Mouse (Mus musculus) CD4-positive, CD25-positive, alpha-beta regulatory T cell, adult 2 months (primary cell): ENCODE measurements around the gene Nepro.

ENCODE experiments used
- DNase-seq: peaks from one replicate; pipeline ENCODE4 v3.0.0-alpha.2; 2012; ENCODE audit warnings: low read depth, low spot score

Gene Nepro

DNA sequence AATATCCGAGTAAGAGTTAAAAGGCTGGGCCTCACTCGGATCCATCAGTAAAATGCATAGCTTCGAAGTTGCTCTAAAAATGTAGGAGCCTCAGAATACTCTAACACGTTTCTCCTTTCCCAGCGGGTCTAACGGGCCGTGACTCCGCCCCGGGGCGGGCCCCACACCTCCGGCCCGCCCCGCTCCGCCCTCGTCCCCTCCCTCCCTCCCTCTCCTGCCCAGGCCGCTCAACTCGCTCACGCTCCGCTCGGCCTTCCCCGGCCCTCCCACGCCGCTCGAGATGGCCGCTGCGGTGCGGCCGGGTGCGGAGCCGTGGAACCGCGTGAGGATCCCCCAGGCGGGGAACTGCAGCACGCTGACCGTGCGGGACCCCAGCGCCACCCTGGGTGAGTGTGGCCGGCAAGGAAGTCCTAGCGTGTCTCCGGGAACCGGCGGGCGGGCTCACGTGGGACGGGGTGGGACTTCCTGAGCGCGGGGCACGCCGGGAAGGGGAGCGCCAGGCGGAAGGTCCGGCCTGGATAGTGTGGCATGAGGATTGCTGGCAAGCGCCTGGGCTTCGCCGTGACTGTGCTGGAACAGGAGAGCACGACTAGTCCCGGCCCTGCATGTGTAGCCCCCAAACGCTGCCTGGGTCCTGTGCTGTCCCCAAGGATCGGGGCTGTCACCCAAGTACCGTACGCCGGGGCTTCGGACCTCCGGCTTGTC lies at the start of gene Nepro:
Gene Nepro (plus strand): TSS at position 219 of the 705 bp plus-strand sequence.
- peak; percentile 88 for DNase-seq

GRCm38 (mm10) chr16:44676357-44676756 lies 47.7 kb upstream of the Nepro start:
- DNase-seq, result no peak

DNA sequence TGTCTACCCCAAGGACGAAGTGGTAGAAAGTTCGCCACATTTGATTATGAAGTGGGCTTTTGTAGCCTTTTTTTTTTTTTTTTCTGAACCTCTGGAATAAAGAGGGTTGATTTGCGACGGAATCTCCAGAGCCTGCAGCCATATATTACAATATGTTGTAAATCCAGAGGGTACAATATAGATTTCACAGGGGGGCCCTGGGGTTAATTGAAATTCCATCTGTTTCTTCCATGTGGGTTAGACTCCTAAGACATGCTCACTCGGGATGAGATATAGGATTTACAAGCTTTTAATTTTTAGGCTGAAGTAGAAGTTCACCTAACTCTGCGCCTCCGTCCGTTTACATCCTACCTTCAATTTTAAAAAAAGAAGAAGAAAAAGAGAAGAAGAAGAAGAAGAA lies 45.0 kb upstream of the Nepro start:
- no peak for DNase-seq

DNA sequence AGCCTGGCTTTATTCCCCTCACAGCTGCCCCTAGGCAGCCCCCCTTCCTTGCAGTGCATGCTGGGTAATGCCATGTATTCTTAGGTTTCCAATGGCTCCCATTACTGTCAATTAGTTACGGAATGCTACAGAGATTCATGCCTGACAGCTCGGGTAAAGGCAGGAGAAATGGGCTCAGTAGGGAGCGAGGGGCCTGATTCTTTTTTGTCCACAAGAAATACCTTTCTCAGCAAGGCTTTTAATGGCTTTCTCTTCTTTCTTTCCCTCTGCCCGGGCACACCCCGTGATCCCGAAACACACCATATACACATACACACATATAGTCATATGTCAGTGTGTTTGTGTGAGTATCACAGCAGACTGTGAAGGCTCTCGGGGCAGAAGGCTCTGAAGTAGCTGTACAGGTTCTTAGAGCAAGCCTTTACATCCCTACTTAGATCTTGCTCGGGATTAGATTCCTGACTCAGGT lies 44.6 kb upstream of the Nepro start:
- DNase-seq, result no peak

GRCm38 (mm10) chr16:44680756-44681498 lies 43.2 kb upstream of the Nepro start:
- no peak for DNase-seq

DNA sequence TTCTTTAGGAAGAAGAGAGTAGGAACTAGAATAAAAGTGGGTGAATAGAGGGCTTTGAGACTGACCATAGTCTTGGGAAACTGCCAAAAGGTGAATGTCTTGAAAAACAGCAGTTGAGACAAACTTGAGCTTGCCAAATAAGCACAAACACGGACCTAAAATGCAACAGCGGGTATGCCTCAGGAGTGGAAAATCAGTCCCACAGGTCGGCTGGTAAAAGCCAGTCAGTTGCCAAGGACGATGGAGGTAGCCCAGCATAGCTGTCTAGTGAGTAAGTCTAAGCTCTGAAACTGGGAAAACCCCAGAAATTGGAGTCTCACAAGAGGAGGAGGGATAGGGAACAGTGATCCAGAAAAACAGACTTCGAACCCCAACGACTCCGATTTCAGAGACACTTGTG lies 39.5 kb upstream of the Nepro start:
- no peak for DNase-seq

DNA sequence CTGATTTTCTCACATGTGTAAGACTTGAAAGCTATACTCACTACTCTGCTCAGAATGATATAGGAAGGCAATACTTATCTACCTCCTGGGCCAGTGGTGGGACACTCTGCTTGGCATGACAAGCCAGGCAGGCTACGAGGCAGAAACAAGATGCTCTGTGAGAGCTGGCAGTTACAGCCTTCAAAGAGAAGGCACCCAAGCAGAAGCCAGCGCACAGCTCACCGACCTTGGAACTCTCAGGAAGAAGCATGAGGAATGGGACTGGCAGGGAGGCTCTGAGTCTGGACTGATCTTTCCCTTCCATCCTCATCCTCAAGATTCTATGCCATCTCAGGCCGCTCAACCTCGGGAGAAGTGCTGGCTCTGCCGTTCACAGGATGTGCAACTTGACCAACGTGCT lies 38.7 kb upstream of the Nepro start:
- no peak for DNase-seq

DNA sequence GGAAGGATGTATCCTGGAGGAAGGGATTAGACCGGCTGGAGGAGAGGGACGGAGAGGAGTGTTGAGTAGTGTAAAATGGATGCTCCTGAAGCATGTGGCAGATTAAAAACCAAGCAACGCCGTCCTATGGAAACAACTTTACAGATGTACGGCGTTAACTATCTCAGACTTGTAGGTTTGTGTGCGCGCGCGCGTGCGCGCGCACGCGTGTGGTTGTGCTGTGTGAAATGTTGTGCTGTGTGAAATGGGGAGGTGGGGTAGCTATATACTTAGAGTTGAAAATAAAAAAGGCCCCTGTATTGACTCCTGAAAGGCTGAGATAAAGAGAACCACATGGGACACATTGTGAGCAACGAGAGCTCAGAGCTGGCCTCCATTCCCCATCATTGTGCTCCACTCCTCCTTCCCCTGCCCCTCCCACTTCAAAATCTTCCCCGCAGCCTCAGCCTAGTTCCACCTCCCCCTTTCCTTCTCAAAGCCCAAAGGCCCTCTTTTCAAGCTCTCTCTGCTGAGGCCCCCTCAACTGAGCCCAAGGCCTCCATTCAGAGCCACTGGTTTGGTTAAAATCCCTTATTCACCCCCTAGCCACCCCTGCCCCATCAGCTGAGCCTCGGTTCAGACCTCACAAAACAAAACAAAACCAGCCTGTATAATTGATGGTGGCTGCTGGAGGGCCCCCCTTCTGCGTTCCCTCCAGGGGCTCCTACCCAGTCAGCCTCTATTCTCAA lies 36.9 kb upstream of the Nepro start:
- DNase-seq, result no peak

GRCm38 (mm10) chr16:44687719-44688420 lies 36.2 kb upstream of the Nepro start:
- peak; percentile 20 for DNase-seq

GRCm38 (mm10) chr16:44688507-44688906 lies 35.6 kb upstream of the Nepro start:
- no peak for DNase-seq

GRCm38 (mm10) chr16:44690501-44690900 lies 33.6 kb upstream of the Nepro start:
- DNase-seq, result no peak

DNA sequence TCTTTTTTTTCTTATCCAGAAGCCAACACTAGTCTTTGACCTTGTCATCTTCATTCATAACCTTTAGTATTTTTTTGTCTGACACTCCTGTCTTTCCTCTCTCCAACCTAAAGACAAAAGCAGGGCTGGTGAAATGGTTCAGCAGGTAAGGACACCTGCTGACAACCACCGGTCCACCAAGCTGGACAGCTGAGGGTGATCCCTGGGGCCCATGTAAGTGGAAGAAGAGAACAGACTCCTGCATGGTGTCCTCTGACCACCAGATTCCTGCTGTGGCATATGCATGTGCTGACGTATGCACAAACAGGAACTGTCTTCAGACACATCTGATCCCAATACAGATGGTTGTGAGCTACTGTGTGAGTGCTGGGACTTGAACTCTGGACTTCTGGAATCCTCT lies 33.0 kb upstream of the Nepro start:
- no peak for DNase-seq

DNA sequence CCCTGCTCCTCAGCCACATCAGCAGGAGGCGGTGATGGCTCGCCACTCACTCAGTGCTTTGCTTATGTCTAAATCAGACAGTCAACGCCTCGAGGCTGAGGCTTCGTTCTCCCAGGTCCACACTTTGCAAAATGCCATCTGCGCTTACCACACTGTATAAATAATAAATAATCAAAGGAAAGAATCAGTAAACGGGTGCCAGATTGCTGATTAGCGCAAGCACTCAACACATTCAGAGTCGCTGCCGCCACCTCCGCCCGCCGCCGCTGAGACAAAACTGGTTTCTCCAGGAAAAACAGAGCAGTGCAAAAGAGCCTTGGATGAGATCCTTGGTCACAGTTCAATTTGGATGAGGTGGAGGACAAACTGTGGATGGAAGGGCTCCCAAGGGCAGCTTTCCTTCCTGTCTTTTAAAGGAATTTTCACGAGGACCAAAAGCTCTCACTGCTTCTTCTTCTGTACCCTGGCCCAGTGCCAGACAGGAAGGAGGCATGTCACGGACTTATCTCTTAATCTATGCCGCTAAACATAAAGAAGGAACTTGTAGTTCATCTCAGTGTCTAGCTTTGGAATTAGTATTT lies 32.5 kb upstream of the Nepro start:
- peak; percentile 84 for DNase-seq

- DNase-seq, result no peak
These were observed 31.6 kb upstream of the Nepro start for GRCm38 (mm10) chr16:44692541-44692940.

- DNase-seq, result peak; percentile 25
These were observed 30.4 kb upstream of the Nepro start for GRCm38 (mm10) chr16:44693695-44694094.

DNA sequence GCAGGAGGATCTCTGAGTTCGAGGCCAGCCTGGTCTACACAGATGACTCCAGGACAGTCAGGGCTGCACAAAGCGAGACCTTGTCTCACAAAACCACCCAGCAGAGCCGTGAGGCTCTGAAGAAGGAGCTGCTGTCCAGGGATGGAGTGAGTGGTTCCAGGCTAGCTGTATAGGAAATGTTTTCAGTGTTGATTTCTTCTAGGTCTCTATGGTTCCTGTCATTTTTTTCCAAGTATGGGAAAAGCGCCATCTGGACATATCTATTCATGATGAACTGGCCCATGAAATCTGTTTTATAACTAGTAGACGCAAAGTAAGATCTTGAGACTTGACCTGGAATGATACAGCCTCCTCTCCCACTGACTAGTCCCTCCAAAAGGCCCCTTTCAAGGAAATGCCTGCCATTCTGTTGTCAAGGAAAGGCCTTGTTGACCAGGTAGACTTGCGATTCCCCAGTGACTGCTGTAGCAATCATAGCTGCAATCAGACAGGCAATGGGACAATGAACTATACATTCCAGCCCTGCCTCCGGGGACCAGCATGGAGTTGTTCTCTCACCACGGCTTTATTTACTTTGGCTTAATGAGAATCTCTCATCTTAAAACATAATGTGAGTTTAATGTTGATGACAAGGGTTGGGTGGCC lies 28.8 kb upstream of the Nepro start:
- DNase-seq, result no peak

GRCm38 (mm10) chr16:44695859-44696620 lies 28.1 kb upstream of the Nepro start:
- no peak for DNase-seq

- DNase-seq, result no peak
These were observed 26.5 kb upstream of the Nepro start for GRCm38 (mm10) chr16:44697473-44698205.

DNA sequence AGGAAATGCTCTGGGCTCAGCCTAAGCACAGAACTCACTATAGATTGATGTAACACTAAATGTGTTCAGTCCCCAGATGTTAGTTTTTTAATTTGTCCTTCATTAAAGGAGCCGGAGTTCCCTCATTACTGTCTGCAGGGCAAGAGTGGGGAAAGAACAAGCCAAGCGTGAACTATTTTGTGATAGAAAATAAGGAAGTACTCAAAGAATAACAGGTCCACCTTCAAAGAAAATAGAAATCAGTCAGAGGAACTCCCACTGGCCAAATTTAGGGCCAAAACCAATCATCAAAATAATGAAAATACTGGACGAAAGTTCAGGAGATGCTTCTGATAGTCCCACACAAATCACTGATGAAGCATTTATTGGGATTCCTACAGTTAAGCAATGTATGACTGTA lies 22.9 kb upstream of the Nepro start:
- DNase-seq, result no peak
